Mouse (Mus musculus) frontal cortex, adult 2 months (tissue): ENCODE results near the gene Isoc2a. TPM values are rescaled to one million over a fixed set of nuclear protein-coding genes. Genes with fewer than 3 reads are reported as not detected.

ENCODE experiments used
- DNase-seq, 2 experiments: peaks; one replicate each; pipeline ENCODE4 v3.0.0; 2022; ENCODE audit warnings: low spot score in 1 of 2; ENCODE audit errors: extremely low spot score in 1 of 2
- polyA plus RNA-seq: library from polyadenylated mRNA; depleted of rRNA; stranded (reverse); fragments of >200 nt; gene quantifications from 2 replicates; pipeline ENCODE4 v1.2.3, GENCODE M21; 2012

Gene Isoc2a
- polyA plus RNA-seq, 1 experiment, result 10.7 TPM

DNA sequence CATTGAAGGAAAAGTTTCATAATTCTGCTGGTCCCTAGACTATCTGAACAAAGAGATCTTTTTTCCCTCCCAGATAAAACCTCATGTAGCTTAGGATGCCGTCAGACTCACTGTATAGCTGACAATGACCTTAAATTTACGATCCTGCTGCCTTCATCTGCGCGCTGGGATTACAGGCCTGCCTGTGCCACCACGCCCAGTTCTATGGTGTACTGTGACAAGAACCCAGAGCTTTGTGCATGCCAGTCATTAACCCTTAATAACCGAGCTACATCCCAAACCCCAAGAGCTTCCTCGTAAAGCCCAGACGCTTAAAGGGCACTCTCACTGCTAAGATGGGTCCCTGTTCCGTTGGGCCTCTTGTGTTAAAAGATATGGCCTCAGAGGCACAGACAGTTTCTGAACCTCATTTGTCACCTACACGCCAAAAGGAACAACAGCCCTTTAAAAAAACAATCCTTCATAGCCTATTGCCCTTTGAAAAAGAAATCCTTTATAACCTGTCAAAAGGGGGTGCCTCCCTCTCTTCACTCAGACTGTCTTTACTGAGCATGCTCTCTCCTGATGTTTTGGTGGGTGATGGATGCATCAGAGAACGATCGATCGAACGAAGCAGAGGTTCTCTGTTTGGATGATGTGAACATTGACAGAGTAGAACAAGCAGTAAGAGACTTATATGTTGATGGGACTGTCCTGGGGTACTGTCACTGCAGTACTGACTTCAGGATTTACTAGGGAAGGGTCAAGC is 38.9 kb downstream of the Isoc2a start:
- peak in 1 of 2 experiments; percentile 42 for DNase-seq

DNA sequence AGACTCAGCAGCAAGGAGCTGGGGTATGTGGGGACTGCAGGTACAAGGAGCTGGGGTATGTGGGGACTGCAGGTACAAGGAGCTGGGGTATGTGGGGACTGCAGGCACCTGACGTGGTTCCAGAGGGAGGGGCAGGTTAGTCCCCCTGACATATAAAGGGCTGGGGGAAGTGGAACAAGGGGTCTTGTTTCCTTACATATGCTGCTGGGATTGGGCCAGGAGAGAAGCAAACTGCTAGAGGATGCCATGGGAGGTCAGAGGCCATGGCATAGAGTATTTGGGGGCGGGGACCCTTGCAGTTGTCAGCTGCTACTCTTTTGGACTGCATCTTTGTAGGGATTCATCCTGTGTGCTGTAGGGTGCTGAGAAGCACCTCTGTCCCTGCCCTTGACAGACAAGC is 40.5 kb downstream of the Isoc2a start:
- DNase-seq, result no peak

DNA sequence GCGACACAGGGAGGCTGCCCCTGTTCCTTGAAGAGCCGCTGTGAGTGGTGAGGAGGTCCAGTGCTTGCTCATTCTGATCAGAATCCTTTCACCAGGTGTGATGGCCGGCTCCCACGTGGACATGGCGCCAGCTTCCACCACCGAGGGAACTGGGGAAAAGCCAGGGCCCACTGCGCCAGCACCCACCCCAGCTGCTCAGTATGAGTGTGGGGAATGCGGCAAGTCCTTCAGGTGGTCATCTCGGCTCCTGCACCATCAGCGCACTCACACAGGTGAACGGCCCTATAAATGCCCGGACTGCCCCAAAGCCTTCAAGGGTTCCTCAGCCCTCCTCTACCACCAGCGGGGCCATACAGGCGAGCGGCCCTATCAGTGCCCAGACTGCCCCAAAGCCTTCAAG is 41.7 kb downstream of the Isoc2a start:
- no peak for DNase-seq

DNA sequence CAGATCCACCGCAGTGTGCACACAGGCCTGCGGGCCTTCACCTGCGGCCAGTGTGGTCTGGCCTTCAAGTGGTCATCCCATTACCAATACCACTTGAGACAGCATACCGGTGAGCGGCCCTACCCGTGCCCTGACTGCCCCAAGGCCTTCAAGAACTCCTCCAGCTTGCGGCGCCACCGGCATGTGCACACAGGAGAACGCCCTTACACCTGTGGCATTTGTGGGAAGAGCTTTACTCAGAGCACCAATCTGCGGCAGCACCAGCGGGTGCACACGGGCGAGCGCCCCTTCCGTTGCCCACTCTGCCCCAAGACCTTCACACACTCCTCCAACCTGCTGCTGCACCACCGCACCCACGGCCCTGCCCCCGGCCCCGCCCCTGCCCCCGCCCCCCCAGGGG is 42.1 kb downstream of the Isoc2a start:
- DNase-seq, result no peak

DNA sequence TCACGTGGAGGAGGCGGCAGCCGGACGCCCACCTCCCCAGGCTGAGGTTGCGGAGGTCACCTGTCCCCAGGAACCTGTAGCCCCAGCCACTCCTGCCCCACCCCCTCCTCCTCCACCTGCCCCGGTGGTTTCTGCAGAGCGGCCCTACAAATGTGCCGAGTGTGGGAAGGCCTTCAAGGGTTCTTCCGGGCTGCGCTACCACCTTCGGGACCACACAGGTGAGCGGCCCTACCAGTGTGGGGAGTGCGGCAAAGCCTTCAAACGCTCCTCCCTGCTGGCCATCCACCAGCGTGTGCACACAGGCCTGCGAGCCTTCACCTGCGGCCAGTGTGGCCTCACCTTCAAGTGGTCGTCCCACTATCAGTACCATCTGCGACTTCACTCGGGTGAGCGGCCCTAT is 43.0 kb downstream of the Isoc2a start:
- DNase-seq, result no peak

DNA sequence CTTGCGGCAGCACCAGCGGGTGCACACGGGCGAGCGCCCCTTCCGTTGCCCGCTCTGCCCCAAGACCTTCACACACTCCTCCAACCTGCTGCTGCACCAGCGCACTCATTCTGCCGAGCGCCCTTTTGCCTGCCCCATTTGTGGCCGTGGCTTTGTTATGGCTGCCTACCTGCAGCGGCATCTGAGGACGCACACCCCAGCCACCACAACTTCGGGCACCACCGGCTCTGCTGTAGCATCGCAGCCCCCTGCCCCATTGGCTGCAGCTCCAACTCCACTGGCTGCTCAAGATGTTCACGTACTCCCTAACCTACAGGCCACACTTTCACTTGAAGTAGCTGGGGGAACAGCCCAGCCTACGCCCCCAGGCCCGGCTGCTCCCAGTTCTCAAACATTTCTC is 43.5 kb downstream of the Isoc2a start:
- DNase-seq, result no peak

DNA sequence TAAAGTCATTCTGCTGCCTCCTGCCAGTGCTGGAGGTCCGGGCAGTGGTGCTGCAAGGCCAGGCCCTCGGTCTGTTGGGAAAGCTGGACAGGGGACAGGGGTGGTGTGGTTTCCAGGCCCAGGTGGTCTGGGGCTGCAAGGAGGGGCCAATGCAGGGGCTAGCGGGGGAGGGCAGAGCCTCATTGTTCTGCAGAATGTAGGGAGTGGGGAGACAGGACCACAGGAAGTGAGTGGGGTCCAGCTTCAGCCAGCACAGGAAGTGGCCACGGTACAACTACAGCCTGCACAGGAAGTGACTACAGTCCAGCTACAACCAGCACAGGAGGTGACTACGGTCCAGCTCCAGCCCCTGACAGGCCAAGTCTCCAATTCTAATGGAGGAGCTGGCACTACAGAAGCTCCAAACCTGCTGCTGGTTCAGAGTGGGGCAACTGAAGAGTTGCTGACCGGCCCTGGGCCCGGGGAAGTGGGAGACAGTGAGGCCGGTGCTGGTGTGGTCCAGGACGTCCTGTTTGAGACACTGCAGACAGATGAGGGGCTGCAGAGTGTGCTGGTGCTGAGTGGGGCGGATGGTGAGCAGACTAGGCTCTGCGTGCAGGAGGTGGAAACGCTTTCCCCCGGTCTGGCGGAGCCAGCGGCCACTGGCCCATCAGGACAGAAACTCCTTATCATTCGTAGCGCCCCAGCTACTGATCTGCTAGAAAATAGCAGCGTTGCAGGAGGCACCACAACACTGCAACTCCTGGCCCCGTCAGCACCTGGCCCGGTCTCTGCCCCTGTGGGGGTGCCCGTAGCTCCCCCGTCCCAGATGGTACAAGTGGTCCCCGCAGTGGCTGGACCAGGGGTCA is 44.2 kb downstream of the Isoc2a start:
- no peak for DNase-seq

DNA sequence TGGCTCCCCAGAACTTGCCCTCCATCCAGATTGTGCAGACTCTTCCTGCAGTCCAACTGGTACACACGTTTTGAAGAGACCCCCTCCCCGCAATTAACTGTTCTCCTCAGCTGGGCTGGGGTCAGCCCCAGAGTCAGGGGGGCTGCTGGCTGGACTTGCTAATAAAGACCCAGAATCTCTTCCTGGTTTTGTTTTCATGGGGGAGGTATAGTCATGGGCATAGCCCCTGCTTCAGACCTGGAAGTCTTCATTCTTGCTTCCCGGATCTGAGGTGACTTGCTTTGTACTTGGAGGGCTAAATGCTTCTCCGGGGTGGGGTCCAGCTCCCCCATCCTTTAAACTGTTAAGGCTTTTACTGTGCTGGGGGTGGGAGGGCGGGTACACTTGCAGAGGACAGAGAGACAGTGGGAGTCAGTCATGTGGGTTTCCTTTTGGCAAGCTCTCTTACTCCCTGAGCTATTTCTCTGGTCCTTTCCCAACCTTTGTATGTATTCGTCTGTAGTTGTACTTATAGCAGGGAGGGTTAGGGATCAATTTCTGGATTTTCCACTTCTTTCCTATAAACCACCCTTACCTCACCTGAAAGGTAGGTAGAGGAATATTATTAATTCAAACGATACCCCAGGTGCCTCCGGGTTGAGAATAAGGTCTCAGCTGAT is 45.0 kb downstream of the Isoc2a start, which contains the start of gene Nat14:
Gene Nat14, plus strand, starts transcription at position 205 of the 659 bp plus-strand sequence.
- DNase-seq, result no peak

DNA sequence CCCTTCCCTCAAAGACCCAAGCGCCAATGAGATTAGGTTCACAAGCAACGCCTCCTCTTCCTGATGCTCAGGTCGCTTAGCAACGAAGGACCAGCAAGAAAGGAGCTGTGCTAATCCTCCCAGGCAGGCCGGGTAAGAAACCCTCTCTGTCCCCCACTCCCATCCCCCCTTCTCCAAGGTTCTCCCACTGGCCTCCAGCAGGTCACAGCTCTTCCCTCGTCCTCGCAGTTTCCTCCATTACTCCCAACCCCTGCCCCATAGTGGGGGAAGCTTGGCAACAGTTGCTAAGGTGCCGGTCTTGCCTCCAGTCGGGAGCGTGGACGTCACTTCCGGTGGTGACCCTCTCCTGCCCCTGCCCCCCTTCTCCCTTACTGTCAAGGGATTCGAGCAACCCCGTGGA is 45.6 kb downstream of the Isoc2a start:
- peak; percentile 87 to 91 for DNase-seq

DNA sequence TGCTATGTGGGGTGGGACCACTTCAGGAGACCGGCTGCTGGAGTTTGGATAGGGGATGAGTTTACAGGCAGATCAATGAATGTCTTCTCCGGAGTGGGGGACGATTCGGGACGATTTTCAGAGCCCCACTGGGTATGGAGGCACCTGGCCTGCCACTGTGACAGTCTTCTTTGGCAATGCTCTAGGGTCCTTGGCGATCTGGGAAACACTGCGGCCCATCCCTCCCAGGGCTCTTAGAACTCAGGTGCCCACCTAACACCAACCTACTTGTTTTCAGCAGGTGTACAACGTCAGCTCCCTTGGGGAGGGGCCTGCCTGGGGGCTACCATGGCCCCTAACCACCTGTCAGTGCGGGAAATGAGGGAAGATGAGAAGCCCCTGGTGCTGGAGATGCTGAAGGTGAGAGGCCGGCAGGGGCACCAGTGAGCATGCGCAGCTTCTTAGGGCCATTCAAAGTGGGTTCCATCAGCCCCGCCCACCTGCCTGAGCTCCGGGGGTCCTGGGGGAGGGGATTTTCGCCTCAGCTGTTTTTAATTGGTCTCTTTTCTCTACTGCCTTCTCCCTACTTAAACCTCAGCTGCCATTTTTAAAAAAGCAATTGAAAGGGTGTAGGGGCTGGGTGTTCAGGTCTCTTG is 46.1 kb downstream of the Isoc2a start:
- DNase-seq, result peak; percentile 74 to 86

DNA sequence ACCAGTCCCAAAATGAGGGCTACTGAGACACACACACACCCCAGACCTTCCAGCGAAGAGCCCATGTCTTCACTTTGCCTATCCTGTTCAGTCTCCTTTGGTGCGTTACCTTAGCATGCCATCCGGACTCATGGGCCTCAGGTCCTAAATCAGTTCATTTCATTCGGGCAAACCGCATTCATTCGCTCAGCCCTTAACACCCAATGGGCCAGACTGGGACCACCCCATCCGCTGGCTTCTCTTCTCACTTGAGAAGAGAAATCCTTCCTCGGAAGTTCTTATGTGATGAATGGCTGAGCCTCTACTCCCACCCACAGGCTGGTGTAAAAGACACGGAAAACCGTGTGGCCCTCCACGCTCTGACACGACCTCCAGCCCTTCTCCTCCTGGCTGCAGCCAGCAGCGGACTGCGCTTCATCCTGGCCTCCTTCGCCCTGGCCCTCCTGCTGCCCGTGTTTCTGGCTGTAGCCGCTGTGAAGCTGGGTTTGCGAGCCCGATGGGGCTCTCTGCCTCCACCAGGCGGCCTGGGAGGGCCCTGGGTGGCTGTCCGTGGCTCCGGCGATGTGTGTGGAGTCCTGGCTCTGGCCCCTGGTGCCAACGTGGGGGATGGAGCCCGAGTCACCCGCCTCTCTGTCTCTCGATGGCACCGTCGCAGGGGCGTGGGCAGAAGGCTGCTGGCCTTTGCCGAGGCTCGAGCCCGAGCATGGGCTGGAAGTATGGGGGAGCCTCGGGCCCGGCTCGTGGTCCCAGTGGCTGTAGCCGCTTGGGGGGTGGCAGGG is 46.8 kb downstream of the Isoc2a start:
- peak in 1 of 2 experiments; percentile 56 for DNase-seq

DNA sequence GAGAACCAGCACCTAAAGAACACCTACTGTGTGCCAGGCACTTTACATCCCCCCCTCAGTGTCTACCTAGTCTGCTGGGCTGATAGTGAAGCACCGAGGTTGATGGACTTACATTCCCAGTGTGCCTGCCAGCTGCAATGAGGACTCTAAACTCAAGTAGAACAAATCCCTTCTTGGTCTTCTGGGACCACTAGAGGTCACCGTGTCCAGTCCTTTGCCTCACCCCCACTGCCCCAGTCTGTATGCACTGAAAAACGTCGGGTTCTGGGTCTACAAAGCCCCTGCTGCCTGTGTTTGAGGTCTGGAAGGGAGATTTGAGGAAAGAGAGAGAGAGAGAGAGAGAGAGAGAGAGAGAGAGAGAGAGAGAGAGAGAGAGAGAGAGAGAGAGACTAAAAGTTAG is 47.5 kb downstream of the Isoc2a start:
- no peak for DNase-seq

DNA sequence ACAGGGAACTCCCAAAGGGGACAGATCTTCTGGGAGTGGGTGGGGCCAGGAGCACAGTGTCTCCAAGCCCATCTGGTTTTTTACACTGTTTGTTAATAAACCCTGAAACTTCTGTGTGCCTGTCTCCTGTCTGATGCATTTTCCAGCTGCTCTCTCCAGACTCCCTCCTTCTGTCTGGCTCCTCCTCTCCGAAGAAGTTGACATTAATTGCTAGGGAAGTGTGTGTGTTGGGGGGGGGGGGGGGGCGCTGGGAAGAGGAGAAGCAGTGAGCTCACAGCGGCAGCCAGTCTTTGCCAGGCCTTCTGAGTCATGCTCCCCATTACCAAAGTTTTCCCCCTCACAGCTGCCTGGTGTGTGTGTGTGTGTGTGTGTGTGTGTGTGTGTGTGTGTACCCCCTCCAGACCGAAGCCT is 47.9 kb downstream of the Isoc2a start:
- peak in 1 of 2 experiments; percentile 52 for DNase-seq

DNA sequence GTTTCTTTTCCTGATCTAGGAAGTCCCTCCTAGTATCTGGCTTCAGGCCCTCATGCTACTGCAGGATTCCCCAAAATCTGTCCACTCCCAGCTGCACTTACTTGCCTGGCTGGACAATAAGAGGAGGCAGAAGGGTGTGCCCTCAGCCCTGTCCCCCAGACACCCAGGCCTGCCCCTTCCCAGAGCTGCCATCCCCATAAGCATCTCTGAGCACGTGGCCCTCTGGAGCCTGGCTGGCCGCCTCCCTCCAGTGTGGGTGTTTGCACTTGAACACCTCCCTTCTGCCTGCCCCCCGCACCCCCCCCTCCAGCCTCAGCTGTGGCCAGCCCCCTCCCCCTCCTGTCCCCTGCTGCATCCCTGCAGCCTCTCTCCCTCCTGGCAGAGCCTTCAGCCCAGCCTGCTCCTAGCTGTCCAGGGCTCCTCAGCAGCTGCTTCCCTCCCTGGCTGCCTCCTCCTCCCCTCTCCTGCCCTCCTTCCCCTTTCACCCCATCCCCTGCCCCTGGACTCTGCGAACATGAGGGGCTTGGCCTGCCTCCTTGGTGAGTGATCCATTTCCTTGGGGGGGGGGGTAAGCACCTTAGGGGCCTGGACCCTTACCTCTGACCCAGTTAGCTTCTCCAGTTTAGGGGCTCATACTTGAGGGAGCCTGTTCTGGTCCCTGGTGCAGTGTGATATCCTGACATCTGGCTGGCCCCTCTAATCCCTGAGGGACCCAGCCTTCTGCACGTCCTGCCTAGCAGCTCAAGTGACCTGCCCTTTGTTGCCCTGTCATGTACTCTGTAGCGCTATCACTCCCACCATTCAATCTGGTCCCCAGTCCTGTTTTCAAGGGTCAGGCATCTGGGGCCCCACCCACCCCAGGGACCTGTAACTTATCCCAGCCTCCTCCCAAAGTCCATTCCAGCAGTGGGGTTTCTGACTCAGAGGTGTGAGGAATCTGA is 48.8 kb downstream of the Isoc2a start, which contains the start of gene Ssc5d:
Gene Ssc5d, plus strand, starts transcription at position 345 of the 941 bp plus-strand sequence.
- no peak for DNase-seq

DNA sequence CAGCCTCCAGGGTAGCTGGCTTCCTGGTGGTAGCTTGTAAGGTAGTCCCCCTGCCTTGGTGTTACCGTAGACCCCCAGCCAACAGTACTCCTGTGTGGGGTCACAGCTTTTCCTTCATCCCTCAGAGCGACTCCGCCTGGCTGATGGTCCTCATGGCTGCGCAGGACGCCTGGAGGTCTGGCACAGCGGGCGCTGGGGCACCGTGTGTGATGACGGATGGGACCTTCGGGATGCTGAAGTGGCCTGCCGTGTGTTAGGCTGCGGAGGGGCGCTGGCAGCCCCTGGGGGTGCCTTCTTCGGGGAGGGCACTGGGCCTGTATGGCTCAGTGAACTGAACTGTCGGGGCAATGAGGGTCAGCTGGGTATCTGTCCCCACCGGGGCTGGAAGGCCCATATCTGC is 49.9 kb downstream of the Isoc2a start:
- DNase-seq, result no peak

DNA sequence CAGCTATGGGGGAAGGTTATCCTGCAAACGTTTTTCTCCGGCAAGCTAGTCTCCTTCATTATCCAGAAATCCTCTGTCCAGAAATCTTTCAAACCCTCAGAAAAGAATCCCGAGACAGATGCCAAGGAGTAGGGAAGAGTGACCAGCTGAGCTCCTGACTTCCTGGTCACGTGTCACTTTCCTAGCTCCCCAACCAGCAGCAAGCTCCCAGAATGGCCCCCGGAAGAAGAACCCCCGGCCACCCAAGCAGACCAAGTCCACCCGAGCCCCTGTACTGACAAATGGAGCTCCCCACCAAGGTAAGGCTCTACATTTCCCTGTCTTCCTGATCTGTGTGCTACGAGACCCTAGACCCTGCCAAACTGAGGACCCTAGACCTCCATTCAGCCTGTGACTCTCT is 50.8 kb downstream of the Isoc2a start:
- DNase-seq, result no peak

DNA sequence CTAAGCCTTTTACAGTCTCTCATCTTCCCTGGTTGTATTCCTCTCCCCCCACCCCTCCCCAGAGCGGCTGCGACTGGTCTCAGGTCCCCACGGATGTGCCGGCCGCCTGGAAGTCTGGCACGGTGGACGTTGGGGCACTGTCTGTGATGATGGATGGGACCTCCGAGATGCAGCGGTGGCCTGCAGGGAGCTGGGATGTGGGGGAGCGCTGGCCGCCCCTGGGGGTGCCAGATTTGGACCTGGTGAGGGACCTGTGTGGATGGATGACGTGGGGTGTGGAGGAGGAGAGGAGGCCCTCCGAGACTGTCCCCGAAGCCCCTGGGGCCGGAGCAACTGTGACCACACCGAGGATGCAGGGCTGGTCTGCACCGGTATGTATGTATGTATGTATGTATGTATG is 51.4 kb downstream of the Isoc2a start:
- DNase-seq, result no peak

DNA sequence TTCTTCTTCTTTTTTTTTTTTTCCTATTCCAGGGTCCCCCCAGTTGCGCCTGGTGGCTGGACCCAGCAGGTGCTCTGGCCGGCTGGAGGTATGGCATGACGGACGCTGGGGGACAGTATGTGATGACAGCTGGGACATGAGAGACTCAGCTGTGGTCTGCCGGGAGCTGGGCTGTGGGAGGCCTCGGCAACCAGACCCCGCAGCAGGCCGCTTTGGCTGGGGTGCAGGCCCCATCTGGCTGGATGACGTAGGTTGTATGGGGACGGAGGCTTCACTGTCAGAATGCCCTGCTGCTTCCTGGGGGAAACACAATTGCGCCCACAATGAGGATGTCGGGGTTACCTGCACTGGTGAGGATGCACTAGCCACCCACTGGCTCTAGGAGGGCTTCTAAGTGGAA is 56.1 kb downstream of the Isoc2a start:
- DNase-seq, result no peak
